Mouse (Mus musculus): Measurements from ENCODE around the gene Galm. TPM values are rescaled to one million over a fixed set of nuclear protein-coding genes. Genes with fewer than 3 reads are reported as not detected.
"Not testable (repeated sequence)": the region's sequence is repeated elsewhere in the genome, so short reads cannot be mapped to it uniquely, and the experiment has no call there.

Gene Galm
- total RNA-seq, 2 experiments from 2014 or later: 1.7 to 2.4 TPM

DNA sequence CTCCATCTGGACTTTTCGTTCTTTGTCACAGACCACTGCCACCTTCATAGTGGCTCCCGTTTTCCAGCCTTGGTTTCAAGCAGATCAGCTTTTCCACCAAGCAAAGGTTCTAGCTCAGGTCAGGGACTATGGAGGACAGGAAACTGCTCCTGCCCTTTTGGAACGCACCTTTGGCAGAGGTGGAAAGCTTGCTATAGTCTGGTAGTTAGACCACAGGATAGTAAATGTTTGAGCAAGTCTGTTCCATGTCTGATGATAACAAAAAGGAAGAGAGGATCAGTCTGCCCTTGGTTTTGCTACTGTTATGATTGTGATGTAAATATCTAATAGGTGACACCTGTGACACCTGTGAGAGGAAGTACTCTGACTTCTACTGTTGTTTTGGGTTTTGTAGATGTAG lies 48.7 kb downstream of the Galm start:
- intact Hi-C loops (cut with DNase I): no loop called here
- no peak for DNase-seq (ENCODE audit: extremely low spot score in 1 of 2, low spot score in 2 of 2)

DNA sequence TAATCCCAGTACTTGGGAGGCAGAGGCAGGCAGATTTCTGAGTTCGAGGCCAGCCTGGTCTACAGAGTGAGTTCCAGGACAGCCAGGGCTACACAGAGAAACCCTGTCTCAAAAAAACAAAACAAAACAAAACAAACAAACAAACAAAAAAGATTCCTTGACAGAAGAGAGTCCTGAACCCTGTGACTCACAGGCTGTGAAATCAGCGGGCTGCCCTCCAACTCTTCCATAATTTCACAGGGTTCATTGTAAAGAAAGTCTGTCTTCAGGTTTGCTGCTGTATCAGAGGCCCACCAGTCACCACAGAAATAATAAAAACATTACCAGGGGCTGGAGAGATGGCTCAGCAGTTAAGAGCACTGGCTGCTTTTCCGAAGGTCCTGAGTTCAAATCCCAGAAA lies 51.6 kb downstream of the Galm start:
- intact Hi-C loops (cut with DNase I); DNase-seq (ENCODE audit: extremely low spot score in 1 of 2, low spot score in 2 of 2): not testable (repeated sequence)

DNA sequence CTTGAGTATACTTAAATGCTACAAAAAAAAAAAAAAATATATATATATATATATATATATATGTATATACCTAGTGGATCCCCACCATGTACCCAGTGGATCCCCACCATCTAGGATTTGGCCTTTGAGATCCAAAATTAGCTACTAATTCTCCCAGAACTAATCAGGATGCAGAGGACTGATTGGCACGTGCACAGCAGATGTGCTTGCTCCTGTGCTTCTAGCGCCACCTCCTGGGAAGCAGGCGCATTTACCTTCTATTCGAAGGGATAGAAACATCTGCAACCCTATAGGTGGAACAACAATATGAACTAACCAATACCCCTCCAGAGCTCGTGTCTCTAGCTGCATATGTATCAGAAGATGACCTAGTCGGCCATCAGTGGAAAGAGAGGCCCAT lies 52.7 kb downstream of the Galm start:
- intact Hi-C loops (cut with DNase I): loop anchor here (2.0 to 5.0 kb wide), 2 partner anchors 131 to 163 kb away; no protein-coding TSS in a partner anchor
- peak; percentile 78 for DNase-seq (ENCODE audit: extremely low spot score in 1 of 2, low spot score in 2 of 2)

DNA sequence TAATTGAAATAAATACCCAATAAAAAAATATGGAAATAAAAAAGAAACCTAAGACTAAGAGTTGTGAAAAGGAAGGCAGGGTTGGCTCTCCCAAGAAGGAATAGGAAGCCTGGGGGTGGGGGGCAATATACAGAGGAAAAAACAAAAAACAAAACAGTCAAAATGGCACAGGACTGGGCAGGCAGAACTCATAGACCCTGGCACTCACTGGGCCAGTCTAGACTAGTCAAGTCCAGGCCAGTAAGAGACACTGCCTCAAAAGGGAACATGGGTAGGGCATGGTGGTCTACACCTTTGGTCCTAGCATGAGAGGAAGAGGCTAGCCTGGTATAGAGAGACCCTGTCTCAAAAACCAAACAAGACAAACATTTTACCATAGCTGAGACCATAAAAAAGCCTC lies 53.2 kb downstream of the Galm start:
- DNase-seq (ENCODE audit: extremely low spot score in 1 of 2, low spot score in 2 of 2): no peak
- intact Hi-C loops (cut with DNase I): loop anchor here (2.0 to 5.0 kb wide), 2 partner anchors 132 to 163 kb away; no protein-coding TSS in a partner anchor

DNA sequence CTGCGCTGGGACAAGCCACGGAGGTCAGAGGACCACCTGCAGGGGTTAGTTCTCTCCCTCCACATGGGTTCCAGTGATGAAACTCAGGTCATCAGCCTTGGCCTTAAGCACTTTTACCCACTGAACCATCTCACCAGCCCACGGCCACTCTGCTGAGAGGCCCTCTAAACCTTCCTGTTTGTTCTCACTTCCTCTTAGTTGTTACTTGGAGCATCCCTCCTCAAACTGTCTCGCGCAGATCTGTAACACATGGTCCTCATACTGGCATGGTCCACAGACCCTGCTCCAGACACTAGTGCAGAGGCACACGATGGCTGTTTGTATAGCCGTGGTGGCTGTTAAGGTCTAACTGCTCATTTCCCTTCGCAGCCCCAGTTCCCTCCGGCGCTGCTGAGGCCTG lies 56.3 kb downstream of the Galm start:
- no peak for DNase-seq (ENCODE audit: extremely low spot score in 1 of 2, low spot score in 2 of 2)
- intact Hi-C loops (cut with DNase I): loop anchor here (5.0 kb wide), 1 partner anchor 166 kb away; no protein-coding TSS in a partner anchor

DNA sequence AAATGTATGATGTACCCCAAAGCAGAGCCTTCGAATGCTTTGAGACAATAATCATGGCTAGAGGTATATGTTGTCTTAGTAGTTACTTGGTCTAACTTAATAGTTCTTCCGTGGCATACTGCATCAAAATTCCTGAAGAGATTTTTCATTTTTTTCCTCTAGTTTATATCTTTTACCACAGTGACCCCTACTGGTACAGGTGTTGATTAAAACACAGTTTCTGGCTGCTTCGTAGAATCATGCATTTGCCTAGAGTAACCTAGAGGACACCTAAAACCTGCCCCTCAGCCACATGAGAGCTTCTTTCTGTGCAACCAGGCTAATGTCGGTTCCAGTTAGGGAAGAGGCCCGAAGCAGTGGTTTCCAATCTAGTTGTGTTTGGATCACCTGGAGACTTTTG lies 65.8 kb downstream of the Galm start:
- peak in 1 of 2 experiments; percentile 16 for DNase-seq (ENCODE audit: extremely low spot score in 1 of 2, low spot score in 2 of 2)
- intact Hi-C loops (cut with DNase I): loop anchor here (5.0 kb wide), 1 partner anchor 331 kb away; no protein-coding TSS in a partner anchor

DNA sequence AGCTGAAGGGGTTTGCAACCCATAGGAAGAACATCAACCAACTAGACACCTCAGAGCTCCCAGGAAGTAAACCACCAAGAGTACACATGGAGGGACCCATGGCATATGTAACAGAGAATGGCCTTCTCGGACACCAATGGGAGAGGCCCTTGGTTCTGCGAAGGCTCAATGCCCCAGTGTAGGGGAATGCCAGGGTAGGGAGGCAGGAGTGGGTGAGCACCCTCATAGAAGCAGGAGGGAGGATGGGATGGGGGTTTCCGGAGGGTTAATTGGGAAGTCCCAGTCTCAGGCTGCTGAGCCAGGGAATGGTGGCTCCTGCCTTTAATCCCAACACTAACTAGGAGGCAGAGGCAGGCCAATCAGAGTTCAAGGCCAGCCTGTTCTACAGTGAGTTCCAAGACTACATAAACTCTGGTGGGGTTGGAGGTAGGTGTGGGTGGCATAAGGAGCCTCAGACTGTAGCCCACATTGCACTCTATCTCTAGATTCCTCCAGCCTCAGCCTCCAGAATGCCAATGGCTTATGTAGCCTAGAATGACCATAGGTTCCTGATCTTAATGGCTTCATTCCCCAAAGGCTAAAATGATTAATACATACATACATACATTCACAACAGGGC lies 72.0 kb downstream of the Galm start:
- intact Hi-C loops (cut with DNase I): no loop called here
- no peak for DNase-seq (ENCODE audit: extremely low spot score in 1 of 2, low spot score in 2 of 2)

DNA sequence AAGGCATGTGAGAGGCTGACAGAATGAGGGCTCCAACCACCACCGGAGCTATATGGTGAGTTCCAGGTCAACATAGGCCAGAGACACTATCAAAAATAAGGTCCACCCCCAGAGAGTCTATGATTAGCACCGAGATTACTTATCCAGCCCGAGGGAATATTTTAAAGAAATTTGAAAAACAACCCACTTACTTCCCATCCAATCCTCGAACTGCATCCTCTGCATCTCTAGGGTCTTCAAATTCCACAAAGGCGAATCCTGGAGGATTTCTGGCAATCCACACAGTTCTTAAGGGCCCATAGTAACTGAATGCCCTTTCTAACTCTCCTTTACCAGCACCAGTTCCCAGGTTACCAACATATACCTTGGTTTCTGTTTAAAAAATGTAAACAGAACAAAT lies 78.4 kb downstream of the Galm start:
- intact Hi-C loops (cut with DNase I): no loop called here
- DNase-seq (ENCODE audit: extremely low spot score in 1 of 2, low spot score in 2 of 2): no peak

DNA sequence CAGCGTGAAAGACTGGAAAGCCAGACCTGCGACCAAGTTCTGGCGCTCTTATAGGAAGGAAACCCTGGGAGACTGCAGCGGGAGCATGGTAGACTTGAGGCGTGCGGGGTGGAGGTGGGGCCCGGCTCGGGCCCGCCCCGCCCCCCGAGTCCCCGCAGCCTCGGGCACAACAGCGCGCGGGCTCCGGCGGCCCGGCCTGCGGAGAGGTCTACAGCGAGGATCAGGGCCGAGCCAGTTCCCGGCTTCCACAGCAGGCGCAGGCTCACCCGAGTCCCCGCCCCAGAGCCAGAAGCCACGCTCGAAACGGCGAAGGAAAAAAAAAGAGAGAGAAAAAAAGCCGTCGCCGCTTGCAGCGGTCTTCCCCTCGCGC lies 79.0 kb downstream of the Galm start:
- peak in 1 of 2 experiments; percentile 82 for DNase-seq (ENCODE audit: extremely low spot score in 1 of 2, low spot score in 2 of 2)
- intact Hi-C loops (cut with DNase I): no loop called here

DNA sequence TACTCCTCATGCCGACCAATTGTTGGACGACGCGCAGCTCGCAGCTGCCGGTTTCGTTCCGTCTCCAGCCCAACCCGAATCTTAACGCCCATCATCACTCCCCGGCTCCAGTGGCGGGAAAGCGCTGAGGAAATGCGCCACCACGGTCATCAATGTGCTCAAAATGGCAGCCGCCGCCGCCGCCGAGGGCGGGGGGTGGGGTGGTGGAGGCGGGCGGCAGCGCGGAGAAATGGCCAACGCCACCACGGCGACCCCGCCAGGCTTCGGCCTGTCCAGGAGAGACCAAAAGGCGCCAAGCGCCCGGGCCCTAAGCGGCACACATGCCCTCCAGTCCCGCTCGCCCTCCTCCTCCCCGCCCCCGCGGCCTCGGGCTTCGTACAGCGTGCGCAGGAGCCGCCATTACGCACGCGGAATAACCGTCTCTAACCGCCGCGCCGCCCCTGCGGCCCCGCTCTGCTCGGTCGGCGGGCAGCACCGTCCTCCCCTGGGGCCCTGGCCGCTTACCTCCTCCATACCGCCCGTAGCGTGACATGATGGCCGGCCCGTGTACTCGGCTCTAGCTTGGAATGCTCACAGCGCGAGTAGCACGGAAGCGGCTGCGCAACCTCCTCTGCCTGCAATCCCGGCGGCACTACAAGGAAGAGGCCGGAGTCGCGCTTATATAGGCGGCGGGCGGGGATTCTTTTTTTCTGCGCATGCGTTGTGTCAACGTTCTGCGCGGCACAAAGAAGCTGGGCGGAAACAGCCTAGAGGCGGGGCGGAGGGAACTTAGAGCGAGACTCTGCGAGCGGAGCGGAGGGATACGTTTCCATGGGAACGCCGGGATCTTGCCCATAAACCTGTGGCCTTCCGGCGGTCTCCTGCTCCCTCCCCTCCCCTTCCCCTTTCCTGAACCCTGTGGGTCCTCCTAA lies 79.7 kb downstream of the Galm start, which contains the start of the genes Srsf7 and Ttc39d:
Gene Srsf7 (minus strand): TSS at position 637 of the 911 bp plus-strand sequence.
Gene Ttc39d (plus strand): TSS at position 790 of the 911 bp plus-strand sequence.
- intact Hi-C loops (cut with DNase I): no loop called here

DNA sequence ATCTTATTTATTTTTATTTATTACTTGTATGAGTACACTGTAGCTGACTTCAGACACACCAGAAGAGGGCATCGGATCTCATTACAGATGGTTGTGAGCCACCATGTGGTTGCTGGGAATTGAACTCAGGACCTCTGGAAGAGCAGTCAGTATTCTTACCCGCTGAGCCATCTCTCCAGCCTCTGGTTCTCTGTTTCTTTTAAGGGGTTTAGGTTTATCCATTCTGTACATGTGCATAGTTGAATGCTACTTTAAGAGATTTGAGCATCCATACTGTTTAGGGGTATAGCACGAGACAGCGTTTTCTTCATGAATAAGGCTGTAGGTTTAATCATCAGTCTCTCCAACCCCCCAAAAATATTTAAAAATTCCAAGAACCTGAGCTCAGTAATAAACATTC lies 86.7 kb downstream of the Galm start:
- intact Hi-C loops (cut with DNase I); DNase-seq (ENCODE audit: extremely low spot score in 1 of 2, low spot score in 2 of 2): not testable (repeated sequence)

More for the DNA sequence above, 79.7 kb downstream of the Galm start, which contains the start of the genes Srsf7 and Ttc39d:
- peak; percentile 98 to 99 for DNase-seq (ENCODE audit: extremely low spot score in 1 of 2, low spot score in 2 of 2)

DNA sequence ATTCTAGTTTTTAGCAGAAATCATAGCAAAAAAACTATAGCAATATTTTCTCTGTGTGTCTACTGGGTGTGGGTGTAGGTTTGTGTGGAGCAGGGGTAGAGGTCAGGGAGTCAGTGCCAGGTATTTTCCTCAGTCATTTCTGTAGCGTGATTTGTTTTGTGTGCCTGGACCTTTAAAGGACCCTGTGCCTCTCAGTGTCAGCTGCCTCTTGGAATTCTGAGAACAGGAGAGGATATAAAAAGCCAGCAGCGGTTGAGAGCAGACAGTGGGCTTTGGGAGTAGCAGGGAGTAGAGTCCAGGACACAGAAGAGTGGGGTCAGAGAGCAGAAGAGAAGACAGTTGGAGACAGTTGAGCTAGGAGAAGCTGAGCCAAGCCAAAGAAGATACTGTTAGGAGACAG lies 92.9 kb downstream of the Galm start:
- no peak for DNase-seq (ENCODE audit: extremely low spot score in 1 of 2, low spot score in 2 of 2)
- intact Hi-C loops (cut with DNase I): no loop called here

DNA sequence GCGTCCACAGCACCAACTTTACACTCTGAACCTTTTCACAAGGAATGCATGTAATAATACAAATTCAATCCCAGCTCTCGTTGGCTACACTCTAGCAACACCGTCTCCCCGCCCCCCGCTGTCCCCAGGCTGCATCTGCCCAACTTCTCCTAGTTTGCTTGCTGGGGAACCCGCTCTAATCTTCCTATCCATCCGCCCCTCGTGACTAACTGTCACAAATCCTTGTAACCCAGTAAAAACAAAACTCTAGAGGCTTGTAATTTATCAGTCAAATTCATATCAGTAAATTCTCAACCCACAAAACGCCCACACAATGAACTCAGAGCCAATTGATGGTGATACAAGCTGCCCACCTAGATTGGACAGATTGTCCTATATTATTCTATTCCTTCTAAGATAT lies 93.9 kb downstream of the Galm start:
- intact Hi-C loops (cut with DNase I): no loop called here
- no peak for DNase-seq (ENCODE audit: extremely low spot score in 1 of 2, low spot score in 2 of 2)

DNA sequence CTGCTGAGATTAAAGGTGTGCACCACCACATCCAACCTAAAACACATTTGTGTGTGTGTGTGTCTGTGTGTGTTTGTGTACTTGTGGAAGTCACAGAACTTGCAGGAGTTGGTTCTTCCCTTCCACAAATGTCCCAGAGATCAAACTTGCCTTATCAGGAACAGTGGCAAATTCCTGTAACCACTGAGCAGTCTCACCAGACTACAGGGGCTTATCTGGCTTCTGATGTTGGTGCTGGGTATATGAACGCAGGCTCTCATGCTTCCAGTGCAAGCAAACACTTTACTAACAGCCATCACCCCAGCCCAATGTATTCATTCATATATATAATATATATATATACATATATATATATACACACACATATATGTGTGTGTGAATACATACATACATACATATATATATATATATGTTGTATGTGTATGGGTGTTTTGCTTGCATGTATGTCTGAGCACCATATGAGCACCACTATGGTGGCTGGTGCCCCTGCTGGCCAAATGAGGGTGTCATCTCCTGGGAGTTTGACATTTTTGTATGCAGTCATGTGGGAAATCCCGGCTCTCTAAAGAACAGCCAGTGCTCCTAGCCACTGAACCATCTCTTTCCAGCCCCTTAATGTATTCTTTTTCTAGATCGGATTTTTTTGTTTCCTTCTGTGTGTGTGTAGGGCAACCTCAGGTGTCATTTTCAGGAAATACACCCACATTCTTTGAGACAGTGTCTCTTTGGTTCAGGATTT lies 94.8 kb downstream of the Galm start:
- intact Hi-C loops (cut with DNase I): no loop called here

DNA sequence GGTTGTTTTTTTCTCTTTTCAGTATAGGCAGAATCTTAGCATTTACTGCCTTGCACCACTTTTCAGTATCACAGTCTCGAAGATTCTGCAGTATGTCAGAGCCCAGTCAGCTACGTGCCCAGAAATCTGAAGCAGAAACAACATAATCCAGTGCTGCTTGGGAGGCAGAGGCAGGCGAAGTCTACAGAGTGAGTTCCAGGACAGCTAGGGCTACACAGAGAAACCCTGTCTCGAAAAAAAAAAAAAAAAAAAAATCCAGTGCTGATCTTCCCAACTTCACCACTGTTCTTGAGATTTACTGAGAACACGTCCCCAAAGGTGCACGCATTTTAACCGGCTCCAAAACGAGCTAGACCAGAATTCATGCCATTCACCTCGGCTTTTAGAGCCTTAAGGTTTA lies 96.6 kb downstream of the Galm start:
- intact Hi-C loops (cut with DNase I): no loop called here
- DNase-seq (ENCODE audit: extremely low spot score in 1 of 2, low spot score in 2 of 2): no peak

More for the DNA sequence above, 94.8 kb downstream of the Galm start:
- DNase-seq (ENCODE audit: extremely low spot score in 1 of 2, low spot score in 2 of 2): no peak

DNA sequence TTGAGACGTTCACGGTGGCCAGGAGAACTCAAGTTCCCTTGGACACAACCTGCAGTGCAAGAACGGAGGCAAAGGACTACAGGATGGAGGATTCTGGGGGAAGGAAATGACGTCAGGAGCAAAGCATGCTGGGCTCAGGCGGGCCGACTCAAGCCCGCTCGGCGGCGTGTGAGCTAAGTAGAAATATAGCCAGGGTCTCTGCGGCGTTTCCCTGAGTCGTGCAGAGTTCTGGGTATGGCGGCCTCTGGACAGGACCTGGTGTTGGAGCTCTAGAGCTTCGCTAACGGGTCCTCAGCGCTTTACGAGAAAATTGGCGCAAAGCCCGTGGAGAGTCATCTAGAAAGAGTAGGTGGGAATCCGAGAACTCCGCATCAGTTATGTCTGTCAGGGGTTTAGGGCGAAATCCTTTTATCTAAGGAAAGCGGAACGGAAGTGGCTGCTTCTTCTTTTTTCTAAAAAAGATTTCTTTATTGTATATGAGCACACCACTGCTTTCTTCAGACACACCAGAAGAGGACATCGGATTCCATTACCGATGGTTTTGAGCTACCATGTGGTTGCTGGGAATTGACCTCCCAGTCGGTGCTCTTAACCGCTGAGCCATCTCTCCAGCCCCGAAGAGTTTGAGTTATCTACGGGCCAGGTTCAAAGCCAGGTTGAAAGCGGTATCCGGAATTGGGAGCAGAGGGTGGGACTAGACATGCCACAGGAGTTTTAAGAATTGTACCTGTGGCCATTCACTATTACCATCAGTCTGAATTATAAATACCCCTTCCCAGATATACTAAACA lies 97.2 kb downstream of the Galm start, which contains the start of gene Gemin6:
Gene Gemin6 (plus strand): TSS at position 116 of the 791 bp plus-strand sequence.
- intact Hi-C loops (cut with DNase I): no loop called here

DNA sequence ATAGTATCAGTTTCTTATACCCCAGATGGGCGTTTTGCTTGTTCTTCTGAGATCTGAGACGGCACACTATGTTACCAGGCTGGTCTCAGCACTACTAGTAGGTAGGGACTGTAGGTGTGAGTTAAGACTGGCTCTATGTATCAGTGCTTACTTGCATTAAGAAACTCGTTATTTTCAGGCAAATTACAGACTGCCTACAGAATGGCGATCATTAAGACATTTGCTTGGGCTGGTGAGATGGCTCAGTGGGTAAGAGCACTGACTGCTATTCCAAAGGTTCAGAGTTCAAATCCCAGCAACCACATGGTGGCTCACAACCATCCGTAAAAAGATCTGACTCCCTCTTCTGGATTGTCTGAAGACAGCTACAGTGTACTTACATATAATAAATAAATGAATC lies 97.9 kb downstream of the Galm start:
- DNase-seq (ENCODE audit: extremely low spot score in 1 of 2, low spot score in 2 of 2); intact Hi-C loops (cut with DNase I): not testable (repeated sequence)

More for the DNA sequence above, 97.2 kb downstream of the Galm start, which contains the start of gene Gemin6:
- DNase-seq (ENCODE audit: extremely low spot score in 1 of 2, low spot score in 2 of 2): peak; percentile 87

DNA sequence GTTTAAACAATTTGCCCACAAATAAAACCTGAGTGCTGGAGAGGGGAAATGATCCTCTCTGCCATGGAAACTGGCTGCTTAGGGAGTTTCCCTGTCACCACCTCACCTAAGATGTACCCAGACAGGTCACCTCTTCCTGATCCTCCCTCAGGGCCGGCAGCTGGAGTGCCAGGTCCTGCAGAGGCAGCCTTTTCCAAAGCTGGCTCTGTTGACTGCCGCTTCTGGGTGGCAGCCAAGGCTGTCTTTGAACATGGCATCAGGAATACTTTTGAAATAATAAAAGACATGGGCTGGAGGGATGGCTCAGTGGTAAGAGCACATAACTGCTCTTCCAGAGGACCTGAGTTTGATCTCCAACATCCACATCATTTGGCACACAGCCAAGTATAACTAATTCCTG lies 102.1 kb downstream of the Galm start:
- intact Hi-C loops (cut with DNase I): no loop called here
- DNase-seq (ENCODE audit: extremely low spot score in 1 of 2, low spot score in 2 of 2): no peak
